Mouse (Mus musculus): ENCODE measurements at regions not wholly inside any gene's neighbourhood (a gene's known extent, or its start where the extent isn't known, plus 50 kb on each side); places are given as distances from the start of the nearest gene placed in this dataset.

GRCm38 (mm10) chr1:119108578-119108977 is 55.2 kb upstream of the Gli2 start:
- Histone ChIP-seq H3K27me3 (replicated peaks; ENCODE audit: control insufficient read depth, insufficient read depth, low read length) (no peaks in the 10 kb centered on the region), H3K36me3 (ENCODE audit: control insufficient read depth, insufficient read depth, low read length) (no peaks in the 10 kb centered on the region), H3K4me1 (ENCODE audit: control insufficient read depth, insufficient read depth, low read depth, low read length) (no peaks in the 10 kb centered on the region), H3K4me2 (ENCODE audit: low read length) (no peak overlapping the region), H3K4me3 (ENCODE audit: low read length) (no peak overlapping the region), H3K9me3 (ENCODE audit: control insufficient read depth, low read length) (no peaks in the 10 kb centered on the region), H3K27ac (ENCODE audit: low read depth, low read length) (no peak overlapping the region), H3K9ac (ENCODE audit: low read depth, low read length) (no peak overlapping the region)
- WGBS = 80% methylated on average over 9 of the region's 9 CpGs
- no peak for ATAC-seq

- ATAC-seq = peak; percentile 58; the same call in 1 of the 2 replicates
Measured at GRCm38 (mm10) chr1:119106246-119106975, 53.0 kb upstream of the Gli2 start.

More at GRCm38 (mm10) chr1:119106246-119106975, 53.0 kb upstream of the Gli2 start:
- Histone ChIP-seq H3K4me3 (ENCODE audit: low read length) (no peak overlapping the region), H3K27ac (ENCODE audit: low read depth, low read length) (no peak overlapping the region), H3K4me2 (ENCODE audit: low read length) (no peak overlapping the region), H3K4me1 (ENCODE audit: control insufficient read depth, insufficient read depth, low read depth, low read length) (no peaks in the 10 kb centered on the region), H3K9ac (ENCODE audit: low read depth, low read length) (no peak overlapping the region), H3K9me3 (ENCODE audit: control insufficient read depth, low read length) (no peaks in the 10 kb centered on the region), H3K36me3 (ENCODE audit: control insufficient read depth, insufficient read depth, low read length) (no peaks in the 10 kb centered on the region), H3K27me3 (replicated peaks; ENCODE audit: control insufficient read depth, insufficient read depth, low read length) (no peaks in the 10 kb centered on the region)
- 68% methylated on average over 18 of the region's 18 CpGs for WGBS

Data from hindbrain, embryonic 16.5 days (tissue).